ENCODE assay signal across 17 mouse cellular contexts in genomic region chr3:132812356-132812755, GRCm38 (mm10).
A peak's percentile ranks its signal among the peaks of the same experiment; 100 is the strongest.
DNase-seq lines count a peak whose midpoint lies in the region; ATAC-seq lines count a peak whose summit lies in the region.
"Had no signal": no experiment of that assay in that cellular context is flagged by ENCODE, and none has a peak within 500 bp of the region (broad histone marks: within the 10 kb centered on the region; RNA-seq: fewer than 3 reads in every experiment).

No protein-coding gene starts in this region.

- H3K9ac ChIP-seq in heart, embryonic 12.5 days, result no peak overlapping the region
- no peak overlapping the region for H3K9ac ChIP-seq in intestine, embryonic 15.5 days
- H3K9ac ChIP-seq: embryonic facial prominence, embryonic 15.5 days; forebrain, embryonic 12.5 days; heart, embryonic 15.5 days; limb, embryonic 12.5 days; midbrain, embryonic 13.5 days had no signal

- H3K36me3 ChIP-seq in heart, embryonic 12.5 days, result peaks cover 3% of the 10 kb centered on the region; the same call in 1 of the 2 replicates
- H3K36me3 ChIP-seq in intestine, embryonic 15.5 days, result no peaks in the 10 kb centered on the region; the same call in 1 of the 2 replicates
- H3K36me3 ChIP-seq: forebrain, embryonic 12.5 days; heart, embryonic 15.5 days had no signal

- H3K27me3 ChIP-seq in heart, embryonic 12.5 days (replicated peaks), result no peaks in the 10 kb centered on the region
- H3K27me3 ChIP-seq in intestine, embryonic 15.5 days (replicated peaks), result no peaks in the 10 kb centered on the region
- H3K27me3 ChIP-seq: embryonic facial prominence, embryonic 15.5 days; forebrain, embryonic 12.5 days; heart, embryonic 15.5 days; limb, embryonic 12.5 days; midbrain, embryonic 13.5 days; Patski had no signal

- 40% methylated on average over 5 of the region's 5 CpGs for WGBS in heart, embryonic 12.5 days
- WGBS in intestine, embryonic 15.5 days, result 39% methylated on average over 5 of the region's 5 CpGs

- peaks cover 28% of the 10 kb centered on the region for H3K4me1 ChIP-seq in heart, embryonic 12.5 days (replicated peaks)
- 0 out of 2 replicates have a peak, but pooled peaks cover 3% of the 10 kb centered on the region for H3K4me1 ChIP-seq in intestine, embryonic 15.5 days (replicated peaks)
- H3K4me1 ChIP-seq: forebrain, embryonic 12.5 days; midbrain, embryonic 13.5 days had no signal

- DNase-seq in heart, adult 11 months, result peak; percentile 95
- DNase-seq in heart, adult 8-10 months (ENCODE audit: low spot score), result peak; percentile 26
- peak; percentile 80 for DNase-seq in lung, postnatal 10 days
- DNase-seq in cerebellum, adult 9-11 months, result no peak
- DNase-seq in thymus, postnatal 4 days, result no peak
- no peak for DNase-seq in left cerebral cortex, adult 11 months (ENCODE audit: low spot score)
- DNase-seq: cerebellum, adult 11-12 months; gastrocnemius, adult 2 months; right cerebral cortex, postnatal 14 days had no signal

- no peak overlapping the region for H3K27ac ChIP-seq in heart, embryonic 12.5 days (ENCODE audit: poor library complexity, severe bottlenecking)
- H3K27ac ChIP-seq in intestine, embryonic 15.5 days, result peak overlapping the region; percentile 10; the same call in 1 of the 2 replicates
- H3K27ac ChIP-seq: embryonic facial prominence, embryonic 15.5 days; forebrain, embryonic 12.5 days; gastrocnemius, adult 2 months; heart, embryonic 15.5 days; limb, embryonic 12.5 days; midbrain, embryonic 13.5 days had no signal

- no peaks in the 10 kb centered on the region for H3K9me3 ChIP-seq in heart, embryonic 12.5 days (replicated peaks)
- H3K9me3 ChIP-seq in intestine, embryonic 15.5 days, result no peaks in the 10 kb centered on the region
- H3K9me3 ChIP-seq: embryonic facial prominence, embryonic 15.5 days; forebrain, embryonic 12.5 days; heart, embryonic 15.5 days; limb, embryonic 12.5 days; midbrain, embryonic 13.5 days had no signal

- ATAC-seq in heart, embryonic 12.5 days (ENCODE audit: insufficient number of reproducible peaks, low FRiP score), result no peak
- ATAC-seq in intestine, embryonic 15.5 days, result no peak
- ATAC-seq: midbrain, embryonic 13.5 days; Patski had no signal

- no peak overlapping the region for H3K4me3 ChIP-seq in heart, embryonic 12.5 days
- H3K4me3 ChIP-seq in intestine, embryonic 15.5 days (replicated peaks), result no peak overlapping the region
- H3K4me3 ChIP-seq: embryonic facial prominence, embryonic 15.5 days; forebrain, embryonic 12.5 days; gastrocnemius, adult 2 months; heart, embryonic 15.5 days; limb, embryonic 12.5 days; midbrain, embryonic 13.5 days had no signal

- H3K4me2 ChIP-seq in heart, embryonic 12.5 days, result no peak overlapping the region
- no peak overlapping the region for H3K4me2 ChIP-seq in intestine, embryonic 15.5 days (replicated peaks)
- H3K4me2 ChIP-seq: embryonic facial prominence, embryonic 15.5 days; forebrain, embryonic 12.5 days; heart, embryonic 15.5 days; limb, embryonic 12.5 days; midbrain, embryonic 13.5 days had no signal

Comparison
In these comparisons a context has a peak if more than half of its experiments do, and no peak if none do; other contexts are left out.
1. DNase-seq: peak in heart, adult 11 months (single experiment), heart, adult 8-10 months (single experiment) and lung, postnatal 10 days (single experiment); none in cerebellum, adult 9-11 months (single experiment), thymus, postnatal 4 days (single experiment) and left cerebral cortex, adult 11 months (single experiment).